Mouse (Mus musculus): Measurements from ENCODE around the gene Atp6v1e1. TPM values are rescaled to one million over a fixed set of nuclear protein-coding genes. Genes with fewer than 3 reads are reported as not detected.
A peak's percentile ranks its signal among the peaks of the same experiment; 100 is the strongest.

Atp6v1e1 gene
- polyA plus RNA-seq, 1 experiment from 2014 or later: 141 TPM

DNA sequence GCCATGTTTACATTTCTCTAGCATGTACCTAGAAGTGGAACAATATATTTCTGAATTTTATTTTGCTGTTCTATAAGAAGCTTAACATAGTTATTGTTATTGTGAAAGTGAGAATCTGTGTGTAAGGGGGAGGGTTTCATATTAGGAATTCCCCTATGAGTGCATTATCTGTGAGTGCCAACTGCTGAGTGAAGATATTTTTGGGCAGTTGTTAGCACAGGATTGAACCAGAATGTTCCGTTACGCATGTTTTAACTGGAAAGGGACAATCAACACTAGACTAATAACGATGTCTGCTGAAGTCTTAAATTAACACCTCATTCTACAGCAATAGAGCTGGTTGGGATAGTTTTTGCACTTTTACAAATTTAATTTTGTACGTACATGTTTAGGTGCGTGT, 19.2 kb upstream of the Atp6v1e1 start:
- H3K9me3 ChIP-seq (ENCODE audit: control insufficient read depth, low read length): no peaks in the 10 kb centered on the region
- H3K4me1 ChIP-seq (ENCODE audit: control insufficient read depth, insufficient read depth, low read length): 0 out of 2 replicates have a peak, but pooled peaks cover 5% of the 10 kb centered on the region
- WGBS: 92% methylated on average over 5 of the region's 5 CpGs
- H3K4me2 ChIP-seq (ENCODE audit: low read depth, low read length): no peak overlapping the region
- H3K27me3 ChIP-seq (replicated peaks; ENCODE audit: control insufficient read depth, insufficient read depth, low read length): no peaks in the 10 kb centered on the region
- H3K27ac ChIP-seq (replicated peaks; ENCODE audit: low read depth, low read length): no peak overlapping the region
- peaks cover 14% of the 10 kb centered on the region; the same call in 1 of the 2 replicates for H3K36me3 ChIP-seq (ENCODE audit: control insufficient read depth, insufficient read depth, low read length)
- no peak overlapping the region for H3K4me3 ChIP-seq (ENCODE audit: low read depth, low read length)
- no peak for DNase-seq (ENCODE audit: low spot score)
- no peak overlapping the region for H3K9ac ChIP-seq (ENCODE audit: low read depth, low read length)
- ATAC-seq (ENCODE audit: low read depth): no peak

DNA sequence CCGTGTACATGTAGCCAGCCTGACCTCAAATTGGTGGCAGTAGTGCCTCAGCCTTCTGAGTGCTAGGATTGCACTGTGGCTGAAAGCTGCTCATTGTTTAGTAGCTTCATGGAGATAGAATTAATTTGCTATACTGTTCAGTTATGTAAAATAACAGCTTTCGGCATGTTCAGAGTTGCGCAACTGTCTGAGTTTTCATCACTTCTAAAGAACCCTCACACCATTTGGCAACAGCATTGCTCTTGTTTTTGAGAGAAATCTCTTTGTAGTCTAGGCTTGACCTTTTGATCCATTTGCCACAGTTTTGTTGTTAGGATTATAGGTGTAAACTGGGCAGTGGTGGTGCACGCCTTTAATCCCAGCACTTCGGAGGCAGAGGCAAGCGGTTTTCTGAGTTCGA, 17.7 kb upstream of the Atp6v1e1 start:
- H3K9ac ChIP-seq (ENCODE audit: low read depth, low read length): no peak overlapping the region
- no peak for DNase-seq (ENCODE audit: low spot score)
- H3K4me2 ChIP-seq (ENCODE audit: low read depth, low read length): no peak overlapping the region
- no peak for ATAC-seq (ENCODE audit: low read depth)
- H3K27me3 ChIP-seq (replicated peaks; ENCODE audit: control insufficient read depth, insufficient read depth, low read length): no peaks in the 10 kb centered on the region
- H3K27ac ChIP-seq (replicated peaks; ENCODE audit: low read depth, low read length): no peak overlapping the region
- H3K9me3 ChIP-seq (ENCODE audit: control insufficient read depth, low read length): no peaks in the 10 kb centered on the region
- 98% methylated on average over 7 of the region's 7 CpGs for WGBS
- 0 out of 2 replicates have a peak, but pooled peaks cover 5% of the 10 kb centered on the region for H3K4me1 ChIP-seq (ENCODE audit: control insufficient read depth, insufficient read depth, low read length)
- H3K4me3 ChIP-seq (ENCODE audit: low read depth, low read length): no peak overlapping the region
- peaks cover 14% of the 10 kb centered on the region; the same call in 1 of the 2 replicates for H3K36me3 ChIP-seq (ENCODE audit: control insufficient read depth, insufficient read depth, low read length)

DNA sequence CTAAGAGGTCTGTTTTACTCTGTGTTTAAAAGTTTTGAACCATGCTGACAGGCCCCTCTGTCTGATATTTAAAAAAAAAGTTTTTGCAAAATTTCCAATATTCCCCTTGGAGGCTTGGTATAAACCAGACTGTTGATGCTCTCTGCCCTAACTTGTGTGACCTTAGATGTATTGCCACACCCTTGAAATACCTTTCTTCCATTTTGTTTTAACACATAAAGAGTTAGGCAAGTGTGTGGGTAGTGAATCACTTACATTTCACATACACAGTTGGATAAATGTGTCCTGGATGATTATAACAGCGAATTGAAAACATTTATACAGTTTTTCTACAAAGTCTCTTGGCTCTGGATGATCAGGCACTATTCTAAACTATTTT, 14.5 kb upstream of the Atp6v1e1 start:
- Histone ChIP-seq H3K9me3 (ENCODE audit: control insufficient read depth, low read length) (no peaks in the 10 kb centered on the region), H3K4me3 (ENCODE audit: low read depth, low read length) (peak overlapping the region; percentile 78), H3K36me3 (ENCODE audit: control insufficient read depth, insufficient read depth, low read length) (peaks cover 14% of the 10 kb centered on the region; the same call in 1 of the 2 replicates), H3K9ac (ENCODE audit: low read depth, low read length) (peak overlapping the region; percentile 96), H3K27ac (replicated peaks; ENCODE audit: low read depth, low read length) (no peak overlapping the region), H3K4me2 (ENCODE audit: low read depth, low read length) (peak overlapping the region; percentile 65), H3K27me3 (replicated peaks; ENCODE audit: control insufficient read depth, insufficient read depth, low read length) (no peaks in the 10 kb centered on the region), H3K4me1 (ENCODE audit: control insufficient read depth, insufficient read depth, low read length) (0 out of 2 replicates have a peak, but pooled peaks cover 5% of the 10 kb centered on the region)
- ATAC-seq (ENCODE audit: low read depth) (no peak), DNase-seq (ENCODE audit: low spot score) (no peak)
- WGBS: 70% methylated on average over 1 of the region's 1 CpGs

DNA sequence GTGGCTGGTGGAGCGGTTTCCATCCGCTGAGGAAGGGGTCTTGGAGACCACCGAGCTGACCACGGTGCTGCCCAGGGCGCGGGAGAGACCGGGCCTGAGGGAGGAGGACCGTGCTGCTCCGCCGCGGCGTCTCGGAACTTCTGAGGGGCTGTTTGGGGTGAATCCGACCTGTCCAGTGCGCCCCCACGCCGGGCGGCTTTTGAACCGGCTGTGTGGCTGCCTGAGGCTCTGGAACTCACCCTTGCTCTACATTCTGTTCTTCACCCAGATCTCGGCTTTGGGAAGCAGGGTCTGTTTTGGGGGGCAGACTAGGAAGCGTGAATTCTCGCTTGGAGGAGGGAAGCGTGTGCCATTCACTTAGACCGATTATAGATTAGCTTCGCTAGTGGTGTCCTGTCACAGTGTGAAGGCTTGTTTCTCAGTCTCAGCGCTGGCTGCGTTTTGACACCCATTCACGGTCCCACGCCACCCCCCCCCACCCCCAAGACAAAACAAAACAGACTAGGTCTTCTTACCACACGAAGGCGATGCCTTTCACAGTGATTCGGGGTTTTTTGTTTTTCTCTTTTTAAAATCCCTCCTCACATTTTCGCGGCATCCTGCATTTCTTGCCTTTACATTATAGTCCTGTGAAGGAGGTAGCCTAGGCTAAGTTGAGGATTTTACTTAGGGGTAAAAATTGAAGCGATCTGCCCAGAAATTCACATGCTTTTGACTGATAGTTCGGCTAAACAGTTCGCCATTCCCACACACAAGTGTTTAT, 14.0 kb upstream of the Atp6v1e1 start:
- ATAC-seq (ENCODE audit: low read depth): peak; percentile 66
- Histone ChIP-seq H3K9ac (ENCODE audit: low read depth, low read length) (peak overlapping the region; percentile 96), H3K4me3 (ENCODE audit: low read depth, low read length) (peak overlapping the region; percentile 78), H3K36me3 (ENCODE audit: control insufficient read depth, insufficient read depth, low read length) (peaks cover 14% of the 10 kb centered on the region; the same call in 1 of the 2 replicates), H3K27ac (replicated peaks; ENCODE audit: low read depth, low read length) (peak overlapping the region; percentile 96), H3K4me1 (ENCODE audit: control insufficient read depth, insufficient read depth, low read length) (0 out of 2 replicates have a peak, but pooled peaks cover 5% of the 10 kb centered on the region), H3K9me3 (ENCODE audit: control insufficient read depth, low read length) (no peaks in the 10 kb centered on the region), H3K4me2 (ENCODE audit: low read depth, low read length) (peak overlapping the region; percentile 65), H3K27me3 (replicated peaks; ENCODE audit: control insufficient read depth, insufficient read depth, low read length) (no peaks in the 10 kb centered on the region)
- DNase-seq (ENCODE audit: low spot score): no peak
- WGBS: 3% methylated on average over 32 of the region's 37 CpGs

DNA sequence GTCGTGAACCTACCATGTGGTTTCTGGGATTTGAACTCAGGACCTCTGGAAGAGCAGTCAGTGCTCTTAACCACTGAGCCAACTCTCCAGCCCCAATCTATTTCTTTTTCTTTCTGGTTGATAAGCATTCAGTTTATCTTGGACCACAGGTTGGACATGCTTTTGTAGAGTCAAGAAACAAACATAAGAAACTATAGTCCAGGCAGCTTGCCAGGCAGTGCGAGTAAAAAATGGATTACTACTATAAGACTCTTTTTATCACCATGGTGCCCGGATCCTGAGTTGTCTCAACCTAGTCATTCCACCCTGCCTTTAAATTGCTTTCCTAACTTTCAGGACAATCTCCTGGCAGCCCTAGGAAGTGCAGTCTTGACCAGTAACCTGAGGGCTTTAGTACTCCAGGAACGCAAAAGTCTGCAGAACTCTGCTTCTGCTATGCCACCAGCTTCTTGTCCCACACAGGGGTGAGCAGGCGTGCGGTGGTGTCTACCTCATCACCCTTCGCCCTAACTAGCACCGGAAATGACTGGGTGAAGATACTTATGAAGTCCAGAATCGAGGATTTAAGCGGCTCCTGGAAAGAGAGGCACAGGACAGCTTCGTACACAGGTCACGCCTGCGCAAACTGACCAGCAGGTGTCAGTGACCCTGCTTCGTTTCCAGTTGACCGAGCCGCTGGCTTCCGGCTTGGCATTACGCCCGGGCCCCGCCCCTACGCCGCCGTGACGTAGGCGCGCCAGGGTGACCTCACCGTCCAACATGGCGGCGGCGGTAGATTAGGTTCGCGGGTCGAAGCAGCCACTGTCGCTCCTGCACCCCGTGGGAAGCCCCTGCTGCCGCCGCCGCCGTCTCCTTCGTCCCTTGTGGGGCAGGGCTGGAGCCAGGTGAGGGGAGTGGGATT, 13.1 kb upstream of the Atp6v1e1 start, which contains the start of gene Bcl2l13:
Bcl2l13 (plus strand) TSS at position 739 of the 901 bp plus-strand sequence.
- peak within 1 kb of the TSS; percentile 78 for H3K4me3 ChIP-seq (ENCODE audit: low read depth, low read length)
- H3K27ac ChIP-seq (replicated peaks; ENCODE audit: low read depth, low read length): peak within 1 kb of the TSS; percentile 96
- H3K9ac ChIP-seq (ENCODE audit: low read depth, low read length): peak within 1 kb of the TSS; percentile 96
- ATAC-seq (ENCODE audit: low read depth): peak; percentile 94
- H3K27me3 ChIP-seq (replicated peaks; ENCODE audit: control insufficient read depth, insufficient read depth, low read length): no peaks in the 10 kb centered on the region
- peaks cover 14% of the 10 kb centered on the region; the same call in 1 of the 2 replicates for H3K36me3 ChIP-seq (ENCODE audit: control insufficient read depth, insufficient read depth, low read length)
- H3K4me2 ChIP-seq (ENCODE audit: low read depth, low read length): peak within 1 kb of the TSS; percentile 65
- 0 out of 2 replicates have a peak, but pooled peaks cover 5% of the 10 kb centered on the region for H3K4me1 ChIP-seq (ENCODE audit: control insufficient read depth, insufficient read depth, low read length)
- DNase-seq (ENCODE audit: low spot score): peak; percentile 89
- no peaks in the 10 kb centered on the region for H3K9me3 ChIP-seq (ENCODE audit: control insufficient read depth, low read length)
- WGBS: 4% methylated on average over 40 of the region's 40 CpGs

DNA sequence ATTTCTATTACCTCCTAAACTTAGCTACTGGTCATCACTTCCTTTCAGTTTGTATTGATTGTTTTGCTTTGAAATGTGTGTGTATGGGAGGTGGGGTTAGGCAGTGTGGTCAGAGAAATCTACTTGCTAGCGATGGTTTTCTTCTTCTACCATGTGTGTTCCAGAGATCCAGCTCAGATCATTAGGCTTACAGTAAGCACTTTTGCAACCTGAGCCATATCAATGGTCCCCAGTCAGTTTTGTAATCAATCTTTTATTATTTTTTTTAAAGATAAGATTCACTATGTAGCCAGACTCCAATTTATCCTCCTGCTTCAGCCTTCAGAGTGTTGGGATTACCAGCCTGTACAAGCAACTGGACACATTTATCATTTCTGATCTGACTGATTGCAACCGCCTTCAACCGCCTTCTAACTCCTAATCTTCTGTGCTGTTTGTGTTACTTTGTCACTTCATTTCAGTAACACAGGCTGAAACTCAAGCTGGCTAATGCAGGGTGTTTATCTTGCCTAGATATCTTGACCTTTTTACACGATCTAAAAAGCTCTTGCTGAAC, 12.3 kb upstream of the Atp6v1e1 start:
- H3K9ac ChIP-seq (ENCODE audit: low read depth, low read length): no peak overlapping the region
- no peaks in the 10 kb centered on the region for H3K9me3 ChIP-seq (ENCODE audit: control insufficient read depth, low read length)
- DNase-seq (ENCODE audit: low spot score) (no peak), ATAC-seq (ENCODE audit: low read depth) (no peak)
- H3K4me2 ChIP-seq (ENCODE audit: low read depth, low read length): no peak overlapping the region
- WGBS: 87% methylated on average over 4 of the region's 4 CpGs
- no peaks in the 10 kb centered on the region for H3K27me3 ChIP-seq (replicated peaks; ENCODE audit: control insufficient read depth, insufficient read depth, low read length)
- H3K27ac ChIP-seq (replicated peaks; ENCODE audit: low read depth, low read length): no peak overlapping the region
- H3K36me3 ChIP-seq (ENCODE audit: control insufficient read depth, insufficient read depth, low read length): peaks cover 6% of the 10 kb centered on the region; the same call in 1 of the 2 replicates
- no peak overlapping the region for H3K4me3 ChIP-seq (ENCODE audit: low read depth, low read length)
- 0 out of 2 replicates have a peak, but pooled peaks cover 5% of the 10 kb centered on the region for H3K4me1 ChIP-seq (ENCODE audit: control insufficient read depth, insufficient read depth, low read length)

DNA sequence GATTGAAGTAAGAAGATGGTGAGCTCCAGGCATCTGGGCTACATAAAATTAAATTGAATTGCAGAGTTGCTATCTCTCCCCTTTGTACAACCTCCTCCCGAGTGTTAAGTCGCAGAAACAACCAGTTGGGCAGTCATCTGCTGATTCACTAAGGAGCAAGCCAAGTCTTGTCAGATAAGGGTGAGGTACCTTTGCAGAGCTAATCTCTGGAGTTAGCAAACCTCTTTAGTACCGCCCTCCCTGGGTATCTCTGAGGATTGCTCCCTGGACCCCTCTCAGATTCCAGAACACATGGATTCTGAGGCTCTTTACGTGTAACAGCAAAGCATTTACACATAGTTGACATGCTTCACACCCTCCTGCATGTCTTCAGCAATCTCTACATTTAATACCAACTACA, 9.5 kb upstream of the Atp6v1e1 start:
- Histone ChIP-seq H3K9me3 (ENCODE audit: control insufficient read depth, low read length) (no peaks in the 10 kb centered on the region), H3K36me3 (ENCODE audit: control insufficient read depth, insufficient read depth, low read length) (no peaks in the 10 kb centered on the region), H3K4me2 (ENCODE audit: low read depth, low read length) (no peak overlapping the region), H3K4me3 (ENCODE audit: low read depth, low read length) (no peak overlapping the region), H3K9ac (ENCODE audit: low read depth, low read length) (no peak overlapping the region), H3K27me3 (replicated peaks; ENCODE audit: control insufficient read depth, insufficient read depth, low read length) (0 out of 2 replicates have a peak, but pooled peaks cover 3% of the 10 kb centered on the region), H3K27ac (replicated peaks; ENCODE audit: low read depth, low read length) (no peak overlapping the region), H3K4me1 (ENCODE audit: control insufficient read depth, insufficient read depth, low read length) (0 out of 2 replicates have a peak, but pooled peaks cover 2% of the 10 kb centered on the region)
- no peak for ATAC-seq (ENCODE audit: low read depth)
- DNase-seq (ENCODE audit: low spot score): no peak
- 69% methylated on average over 4 of the region's 4 CpGs for WGBS
